Mouse (Mus musculus) neural tube, embryonic 15.5 days (tissue): ENCODE measurements around the gene 2510039O18Rik. TPM values are rescaled to one million over a fixed set of nuclear protein-coding genes. Genes with fewer than 3 reads are reported as not detected.

Experiments
- ATAC-seq: fragments of 200-750 bp; cut with Nextera tagmentation; 2 replicates; pipeline ENCODE4 v1.8.0; 2017; ENCODE audit warnings: mild to moderate bottlenecking, moderate TSS enrichment, moderate library complexity; ENCODE audit not compliant: low FRiP score
- H3K27ac ChIP-seq: fragments of 300-500 bp; sonication (generic); replicated peaks from 2 replicates; pipeline ENCODE4 v1.5.1; 2015; ENCODE audit warnings: mild to moderate bottlenecking, inconsistent platforms
- H3K27me3 ChIP-seq: fragments of 300-500 bp; sonication (generic); replicated peaks from 2 replicates; pipeline ENCODE4 v1.6.1; 2015; ENCODE audit warnings: inconsistent platforms
- H3K36me3 ChIP-seq: fragments of 300-500 bp; sonication (generic); 2 replicates; pipeline ENCODE4 v1.6.1; 2015; ENCODE audit warnings: inconsistent platforms
- H3K4me1 ChIP-seq: fragments of 300-500 bp; sonication (generic); 2 replicates; pipeline ENCODE4 v1.6.1; 2015; ENCODE audit warnings: inconsistent platforms
- H3K4me2 ChIP-seq: fragments of 300-500 bp; sonication (generic); 2 replicates; pipeline ENCODE4 v1.6.1; 2015; ENCODE audit warnings: inconsistent platforms, mild to moderate bottlenecking, moderate library complexity
- H3K4me3 ChIP-seq: fragments of 300-500 bp; sonication (generic); replicated peaks from 2 replicates; pipeline ENCODE4 v1.5.1; 2015; ENCODE audit warnings: mild to moderate bottlenecking, inconsistent platforms
- H3K9ac ChIP-seq: fragments of 300-500 bp; sonication (generic); replicated peaks from 2 replicates; pipeline ENCODE4 v1.6.1; 2015; ENCODE audit warnings: mild to moderate bottlenecking, inconsistent platforms
- H3K9me3 ChIP-seq: fragments of 300-500 bp; sonication (generic); replicated peaks from 2 replicates; pipeline ENCODE4 v1.6.1; 2016; ENCODE audit warnings: inconsistent platforms
- WGBS: fragments of 180-500 bp; shearing (Covaris S2); methylation state at CpG from one replicate; pipeline ENCODE4 v1.1.7; 2015; ENCODE audit warnings: mixed read lengths; 5-methylcytosine and 5-hydroxymethylcytosine counted together
- polyA plus RNA-seq: library from polyadenylated mRNA; unstranded; fragments of >200 nt; fragmentation: Nextera tagmentation; extraction: Ambion mirVana; gene quantifications from 2 replicates; pipeline ENCODE4 v1.2.1, GENCODE M21; 2015

2510039O18Rik gene
- 11.5 and 13.5 TPM in 2 replicates for polyA plus RNA-seq

DNA sequence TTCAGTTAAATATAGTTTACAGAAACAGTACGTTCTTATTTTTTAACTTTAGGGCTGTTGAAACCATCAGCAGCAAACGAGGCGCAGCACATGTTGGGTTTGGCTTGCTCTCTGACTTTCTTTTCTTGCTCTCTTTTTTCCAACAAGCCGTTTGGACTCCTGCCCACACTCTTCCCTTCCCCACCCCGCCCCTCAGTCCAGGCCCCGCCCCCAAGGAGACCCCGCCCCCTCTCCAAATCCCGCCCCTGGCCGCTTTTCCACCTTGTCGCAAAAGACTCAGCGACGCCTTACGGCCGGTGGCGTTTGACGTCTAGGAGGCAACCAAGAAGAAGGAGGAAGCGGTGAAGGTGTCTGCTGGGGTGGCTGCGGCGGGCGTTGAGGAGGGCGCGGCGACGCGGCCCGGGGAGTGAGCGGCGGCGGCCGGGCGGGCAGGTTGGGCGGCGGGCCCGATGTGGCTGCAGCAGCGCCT lies at the start of gene 2510039O18Rik:
Gene 2510039O18Rik (plus strand): TSS at position 320 of the 469 bp plus-strand sequence.
- WGBS, result 3% methylated on average over 23 of the region's 35 CpGs
- ATAC-seq, result peak; percentile 63
- no peaks in the 10 kb centered on the region for H3K9me3 ChIP-seq
- H3K9ac ChIP-seq, result peak within 1 kb of the TSS; percentile 89
- peaks cover 45% of the 10 kb centered on the region for H3K4me1 ChIP-seq
- H3K27me3 ChIP-seq, result no peaks in the 10 kb centered on the region
- H3K27ac ChIP-seq, result peak within 1 kb of the TSS; percentile 78
- H3K4me2 ChIP-seq, result peak within 1 kb of the TSS; percentile 99
- H3K36me3 ChIP-seq, result peaks cover 21% of the 10 kb centered on the region
- peak within 1 kb of the TSS; percentile 88 for H3K4me3 ChIP-seq

DNA sequence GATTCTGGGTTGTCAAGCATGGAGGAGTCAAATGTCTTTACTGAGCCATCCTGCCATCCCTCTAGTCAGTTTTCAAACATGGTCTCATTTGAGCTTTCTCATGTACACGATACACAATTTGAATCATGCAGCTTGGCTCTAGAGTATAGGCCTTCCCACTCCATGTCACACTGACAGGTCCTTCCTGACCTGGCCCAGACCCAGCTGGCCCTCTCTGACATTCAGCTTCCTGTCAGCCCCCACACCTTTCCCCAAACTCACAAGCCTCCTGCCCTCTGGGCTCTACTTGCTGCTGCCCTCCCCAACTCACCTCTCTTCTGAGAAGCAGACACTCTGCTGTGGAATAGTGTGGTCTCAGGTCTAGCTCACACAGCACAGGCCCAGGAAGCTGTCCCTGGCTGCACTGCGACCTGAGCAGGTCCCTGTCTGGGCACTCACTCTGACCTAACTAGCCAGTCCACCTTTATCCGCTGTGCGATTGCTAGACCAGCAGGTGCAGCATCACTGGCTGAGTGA lies 44.8 kb upstream of the 2510039O18Rik start:
- 94% methylated on average over 4 of the region's 4 CpGs for WGBS
- ATAC-seq, result no peak
- no peak overlapping the region for H3K27ac ChIP-seq

DNA sequence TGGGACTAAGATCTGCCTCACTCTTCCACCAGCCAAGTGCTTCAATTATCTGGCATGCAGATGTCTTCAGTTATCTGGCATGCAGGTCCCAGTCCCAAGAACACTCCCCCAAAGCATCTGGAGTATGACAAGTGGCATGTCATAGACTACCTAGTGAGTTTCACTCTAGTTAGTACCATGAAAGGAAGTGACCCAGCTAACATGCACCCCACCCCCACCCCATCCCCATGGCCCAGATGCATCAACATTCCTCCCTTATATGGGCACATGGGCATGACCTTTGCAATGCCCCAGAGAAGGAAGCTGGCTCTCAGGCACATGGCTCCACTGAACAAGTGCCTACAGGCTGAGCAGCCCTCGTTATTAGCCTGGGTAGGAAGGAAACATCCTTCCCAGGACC lies 44.3 kb upstream of the 2510039O18Rik start:
- no peak for ATAC-seq
- H3K9me3 ChIP-seq, result no peaks in the 10 kb centered on the region
- 79% methylated on average over 1 of the region's 1 CpGs for WGBS
- H3K27ac ChIP-seq, result no peak overlapping the region
- H3K9ac ChIP-seq, result no peak overlapping the region
- H3K4me2 ChIP-seq, result no peak overlapping the region
- peaks cover 10% of the 10 kb centered on the region; the same call in 1 of the 2 replicates for H3K4me1 ChIP-seq
- H3K27me3 ChIP-seq, result no peaks in the 10 kb centered on the region
- H3K36me3 ChIP-seq, result peaks cover 93% of the 10 kb centered on the region
- no peak overlapping the region for H3K4me3 ChIP-seq

More for the DNA sequence above, 44.8 kb upstream of the 2510039O18Rik start:
- H3K36me3 ChIP-seq, result peaks cover 94% of the 10 kb centered on the region
- H3K4me3 ChIP-seq, result no peak overlapping the region
- peaks cover 6% of the 10 kb centered on the region; the same call in 1 of the 2 replicates for H3K4me1 ChIP-seq
- no peaks in the 10 kb centered on the region for H3K9me3 ChIP-seq
- H3K4me2 ChIP-seq, result no peak overlapping the region
- no peaks in the 10 kb centered on the region for H3K27me3 ChIP-seq
- H3K9ac ChIP-seq, result no peak overlapping the region

DNA sequence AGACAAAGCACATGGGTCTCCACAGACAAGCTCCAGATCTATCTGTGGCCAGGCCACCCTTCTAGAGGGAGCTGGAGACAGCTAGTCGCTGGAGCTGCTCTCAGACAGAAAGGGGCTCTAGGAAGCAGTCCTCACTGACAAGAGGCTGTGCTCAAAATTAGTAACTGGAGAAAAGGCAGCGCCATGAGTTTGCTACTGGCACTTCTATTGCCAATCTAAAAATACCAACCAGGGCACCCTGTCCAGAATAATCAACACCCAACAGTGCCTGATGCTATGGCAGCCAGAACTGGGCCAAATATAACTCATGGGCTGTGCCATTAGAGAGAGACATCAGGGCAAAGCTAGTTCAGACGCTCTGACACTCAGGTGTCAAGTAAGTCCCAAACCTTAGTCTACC lies 43.3 kb upstream of the 2510039O18Rik start:
- no peak for ATAC-seq
- Histone ChIP-seq H3K9me3 (no peaks in the 10 kb centered on the region), H3K4me2 (no peak overlapping the region), H3K4me3 (no peak overlapping the region), H3K36me3 (peaks cover 89% of the 10 kb centered on the region), H3K27ac (no peak overlapping the region), H3K9ac (no peak overlapping the region), H3K4me1 (peaks cover 5% of the 10 kb centered on the region; the same call in 1 of the 2 replicates), H3K27me3 (no peaks in the 10 kb centered on the region)
- WGBS, result 95% methylated on average over 3 of the region's 3 CpGs

DNA sequence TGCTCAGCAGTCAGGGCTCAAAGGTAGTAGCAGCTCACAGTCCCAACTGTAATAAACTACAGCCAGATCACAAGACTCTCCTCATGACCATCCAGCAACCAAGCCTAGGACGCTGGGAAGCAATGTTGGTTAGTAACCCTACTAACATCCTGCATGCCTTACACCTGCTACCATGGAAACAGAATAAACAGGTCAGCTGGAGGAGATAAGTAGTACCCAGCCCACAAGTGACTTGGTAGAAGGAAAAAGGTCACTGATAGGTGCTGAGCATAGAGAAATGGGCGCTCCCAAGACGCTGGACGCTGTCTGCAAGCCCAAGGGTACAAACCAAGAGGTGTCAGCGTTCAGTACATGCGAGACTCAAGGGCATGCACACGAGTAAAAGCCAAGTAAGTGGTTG lies 40.2 kb upstream of the 2510039O18Rik start:
- H3K4me3 ChIP-seq, result no peak overlapping the region
- WGBS, result 86% methylated on average over 7 of the region's 7 CpGs
- no peak overlapping the region for H3K4me2 ChIP-seq
- H3K9ac ChIP-seq, result no peak overlapping the region
- peaks cover 68% of the 10 kb centered on the region for H3K36me3 ChIP-seq
- H3K27me3 ChIP-seq, result no peaks in the 10 kb centered on the region
- H3K9me3 ChIP-seq, result no peaks in the 10 kb centered on the region
- H3K27ac ChIP-seq, result no peak overlapping the region
- peaks cover 25% of the 10 kb centered on the region for H3K4me1 ChIP-seq
- ATAC-seq, result no peak

DNA sequence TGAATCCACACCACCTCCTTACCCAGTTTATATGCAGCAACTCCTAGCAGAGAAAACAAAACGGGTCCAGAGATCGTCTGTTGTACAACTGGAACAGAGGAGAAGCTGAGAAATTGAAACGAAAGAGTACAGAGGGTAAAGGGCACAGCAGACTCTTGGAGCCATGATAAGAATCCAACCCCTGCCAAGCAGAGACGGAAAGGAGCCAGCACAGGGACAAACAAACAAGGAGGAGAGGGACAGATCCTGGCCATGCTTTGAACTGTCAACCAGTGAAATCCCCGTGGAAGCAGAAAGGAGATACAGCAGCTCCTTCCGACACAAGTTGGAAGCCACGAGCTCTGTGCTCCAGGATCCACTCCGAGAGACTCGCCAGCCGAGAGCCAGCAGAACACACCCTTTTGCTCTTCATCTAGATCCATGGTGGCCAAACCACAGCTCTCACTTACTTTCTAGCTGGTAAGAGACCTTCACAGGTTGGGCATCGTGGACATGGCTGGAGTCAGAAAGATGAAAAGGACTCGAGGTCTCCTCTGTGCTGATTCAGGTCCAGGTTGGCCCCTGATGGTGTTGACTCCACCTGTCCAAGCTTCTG lies 37.7 kb upstream of the 2510039O18Rik start:
- Histone ChIP-seq H3K4me1 (peaks cover 25% of the 10 kb centered on the region), H3K9me3 (no peaks in the 10 kb centered on the region), H3K27ac (no peak overlapping the region), H3K4me3 (0 out of 2 replicates have a peak overlapping the region, but pooled peaks have one; percentile 64), H3K4me2 (peak overlapping the region; percentile 65; the same call in 1 of the 2 replicates), H3K27me3 (no peaks in the 10 kb centered on the region), H3K36me3 (peaks cover 43% of the 10 kb centered on the region), H3K9ac (no peak overlapping the region)
- ATAC-seq, result no peak
- WGBS, result 93% methylated on average over 12 of the region's 12 CpGs

DNA sequence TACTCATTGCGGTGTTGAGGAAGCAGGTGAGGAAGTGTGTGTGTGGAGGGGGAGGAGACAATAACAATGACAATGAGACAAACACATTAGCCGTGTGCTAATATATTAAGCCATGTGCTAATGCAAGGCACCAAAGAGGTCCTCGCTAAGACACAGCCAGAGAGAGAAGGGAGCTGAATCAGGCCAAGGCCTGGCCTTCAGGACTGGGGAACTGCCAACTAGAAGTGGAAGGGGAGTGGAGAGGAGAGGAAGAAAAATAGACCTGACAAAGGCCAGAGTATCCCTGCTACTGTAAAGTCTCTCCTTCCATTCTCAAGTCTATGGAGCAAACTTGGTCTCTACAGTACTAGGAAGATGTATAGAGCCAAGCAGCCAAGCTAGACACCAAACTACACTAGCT lies 37.1 kb upstream of the 2510039O18Rik start:
- Histone ChIP-seq H3K4me1 (peaks cover 25% of the 10 kb centered on the region), H3K9me3 (no peaks in the 10 kb centered on the region), H3K27me3 (no peaks in the 10 kb centered on the region), H3K4me2 (peak overlapping the region; percentile 65), H3K9ac (peak overlapping the region; percentile 81), H3K36me3 (peaks cover 37% of the 10 kb centered on the region), H3K4me3 (peak overlapping the region; percentile 64), H3K27ac (no peak overlapping the region)
- WGBS, result 79% methylated on average over 3 of the region's 3 CpGs
- no peak for ATAC-seq

DNA sequence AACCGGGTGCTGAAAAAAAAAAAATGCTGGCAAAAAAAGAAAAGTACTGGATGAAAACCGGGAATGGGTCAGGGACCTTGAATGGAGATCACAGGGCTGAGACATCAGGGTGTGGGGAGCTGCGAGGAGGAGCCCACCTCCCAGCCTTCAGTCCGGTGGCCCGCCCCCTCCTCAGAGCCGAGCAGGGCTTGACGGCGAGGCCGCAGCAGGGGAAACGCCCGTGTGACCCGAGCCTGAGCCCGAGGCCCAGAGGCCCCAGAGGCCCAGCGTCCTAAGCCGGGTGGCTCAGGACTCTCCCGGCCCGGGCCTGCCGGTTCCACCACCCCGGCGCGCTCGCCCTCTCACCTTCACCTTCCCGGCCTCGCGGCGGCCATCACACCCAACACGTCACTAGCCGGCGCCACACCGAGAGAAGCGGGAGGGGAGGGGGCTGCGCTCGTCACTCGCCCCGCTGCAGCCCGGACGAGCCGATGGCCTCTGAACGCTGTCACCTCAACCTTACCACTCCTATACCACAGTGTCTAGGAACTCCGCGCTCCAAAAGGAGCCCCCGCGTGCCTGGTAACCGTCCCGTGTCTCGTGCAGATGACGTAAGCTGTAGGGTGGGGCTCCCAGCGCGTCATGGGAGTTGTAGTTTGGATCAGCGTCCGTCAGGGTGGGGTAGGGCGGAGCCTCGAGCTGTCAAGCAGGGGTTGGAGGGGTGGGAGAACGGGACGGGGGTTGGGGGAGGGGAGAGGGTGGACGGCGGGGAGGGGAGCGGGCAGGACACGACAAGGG lies 36.2 kb upstream of the 2510039O18Rik start, which contains the start of gene Mfn2:
Gene Mfn2 (minus strand): TSS at position 392 of the 777 bp plus-strand sequence.
- under 1% methylated on average over 55 of the region's 59 CpGs for WGBS
- H3K4me1 ChIP-seq, result peaks cover 25% of the 10 kb centered on the region
- peak within 1 kb of the TSS; percentile 94 for H3K27ac ChIP-seq
- peak within 1 kb of the TSS; percentile 68 for H3K4me2 ChIP-seq
- peak; percentile 95 for ATAC-seq
- H3K36me3 ChIP-seq, result peaks cover 28% of the 10 kb centered on the region
- no peaks in the 10 kb centered on the region for H3K9me3 ChIP-seq
- peak within 1 kb of the TSS; percentile 81 for H3K9ac ChIP-seq
- no peaks in the 10 kb centered on the region for H3K27me3 ChIP-seq
- peak within 1 kb of the TSS; percentile 64 for H3K4me3 ChIP-seq

DNA sequence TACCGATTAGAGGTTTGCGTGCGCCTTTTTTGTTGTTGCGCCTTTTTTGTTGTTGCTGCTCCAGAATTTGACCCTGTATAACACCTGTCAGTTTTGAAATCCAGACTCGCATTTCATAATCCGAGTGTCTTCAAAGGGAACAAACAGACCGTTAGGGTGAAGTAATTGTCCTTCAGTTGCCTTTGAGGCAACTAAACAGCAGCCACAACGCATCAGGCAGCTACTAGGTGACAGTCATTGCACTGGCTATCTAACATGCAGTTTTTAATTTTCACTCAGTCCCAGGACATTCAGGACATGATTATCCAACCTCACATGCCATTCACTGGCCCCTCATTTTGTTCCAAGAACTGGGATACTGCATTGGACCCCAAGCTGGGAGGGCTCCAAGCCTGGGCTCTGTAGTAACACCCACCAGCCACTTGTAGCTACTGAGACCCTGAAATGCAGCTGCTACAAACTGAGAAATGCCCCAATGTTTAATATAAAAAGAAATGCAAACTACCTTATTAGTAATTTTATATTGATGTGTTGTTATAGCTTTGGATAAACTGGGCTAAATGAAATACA lies 35.5 kb upstream of the 2510039O18Rik start:
- H3K4me3 ChIP-seq, result peak overlapping the region; percentile 64
- H3K27me3 ChIP-seq, result no peaks in the 10 kb centered on the region
- under 1% methylated on average over 8 of the region's 8 CpGs for WGBS
- ATAC-seq, result peak; percentile 22; the same call in 1 of the 2 replicates
- H3K9me3 ChIP-seq, result no peaks in the 10 kb centered on the region
- H3K27ac ChIP-seq, result peak overlapping the region; percentile 94
- H3K4me2 ChIP-seq, result peak overlapping the region; percentile 68
- peaks cover 21% of the 10 kb centered on the region for H3K36me3 ChIP-seq
- H3K4me1 ChIP-seq, result peaks cover 25% of the 10 kb centered on the region
- H3K9ac ChIP-seq, result peak overlapping the region; percentile 81

DNA sequence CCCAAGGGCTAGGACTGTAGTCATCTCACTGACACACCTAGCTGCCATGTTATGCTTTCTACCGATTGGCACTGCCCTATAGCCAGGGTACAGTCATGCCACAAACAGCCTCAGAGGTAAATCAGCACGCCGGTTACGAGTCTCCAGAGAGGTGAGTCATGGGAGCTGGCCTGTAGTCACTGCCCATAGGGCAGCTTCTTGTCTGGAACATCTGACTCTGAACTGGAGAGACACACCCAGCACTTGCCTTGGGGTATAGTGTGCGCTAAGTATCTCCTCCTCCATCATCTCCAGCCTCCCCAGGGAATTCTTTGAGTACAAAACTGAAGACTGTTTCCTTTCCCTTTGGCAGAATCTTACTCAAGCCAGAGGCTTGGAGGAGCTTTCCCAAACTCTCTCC lies 34.5 kb upstream of the 2510039O18Rik start:
- WGBS, result 79% methylated on average over 5 of the region's 5 CpGs

DNA sequence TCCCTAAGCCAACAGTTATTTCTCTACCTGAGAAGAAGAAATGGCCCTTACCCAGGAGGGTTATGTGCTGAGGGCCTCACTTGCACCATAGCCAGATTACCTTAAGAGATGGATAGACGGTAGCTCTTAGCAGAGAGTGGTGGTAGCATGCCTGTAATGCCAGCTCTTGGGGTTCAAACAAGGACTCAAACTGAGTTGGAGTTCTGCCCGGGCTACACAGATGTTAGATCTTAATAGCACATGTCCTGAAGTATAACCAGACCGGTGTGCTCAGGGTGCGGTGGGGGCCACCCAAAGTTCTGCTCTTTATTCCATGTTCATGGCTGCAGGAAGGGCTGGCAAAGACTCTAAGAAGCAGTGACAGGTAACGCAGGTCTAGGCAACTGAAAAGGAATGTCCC lies 31.2 kb upstream of the 2510039O18Rik start:
- WGBS, result 94% methylated on average over 5 of the region's 5 CpGs
- no peak for ATAC-seq
- H3K4me1 ChIP-seq, result peaks cover 4% of the 10 kb centered on the region
- no peak overlapping the region for H3K9ac ChIP-seq
- no peaks in the 10 kb centered on the region for H3K27me3 ChIP-seq
- H3K4me2 ChIP-seq, result no peak overlapping the region
- H3K9me3 ChIP-seq, result no peaks in the 10 kb centered on the region
- H3K36me3 ChIP-seq, result no peaks in the 10 kb centered on the region
- H3K4me3 ChIP-seq, result no peak overlapping the region
- no peak overlapping the region for H3K27ac ChIP-seq

More for the DNA sequence above, 34.5 kb upstream of the 2510039O18Rik start:
- no peak for ATAC-seq
- Histone ChIP-seq H3K27ac (no peak overlapping the region), H3K4me1 (peaks cover 19% of the 10 kb centered on the region), H3K4me3 (no peak overlapping the region), H3K9me3 (no peaks in the 10 kb centered on the region), H3K36me3 (peaks cover 11% of the 10 kb centered on the region), H3K27me3 (no peaks in the 10 kb centered on the region), H3K9ac (no peak overlapping the region), H3K4me2 (no peak overlapping the region)
